Mouse (Mus musculus) thymus, adult 2 months (tissue): ENCODE measurements around the gene Trpm5.

Experiments used
- CTCF ChIP-seq: fragments of 200-500 bp; IDR thresholded peaks from 2 replicates; pipeline ENCODE4 v1.5.1; 2012; ENCODE audit warnings: mild to moderate bottlenecking, control low read depth, low read length, moderate library complexity, borderline replicate concordance; ENCODE audit not compliant: control insufficient read depth, poor library complexity, insufficient read depth; ENCODE audit errors: extremely low read depth
- POLR2A ChIP-seq: fragments of 200-500 bp; IDR thresholded peaks from 2 replicates; pipeline ENCODE4 v1.6.1; 2012; ENCODE audit warnings: mild to moderate bottlenecking, low read length, control low read depth, moderate library complexity; ENCODE audit not compliant: control insufficient read depth, poor library complexity, insufficient read depth; ENCODE audit errors: extremely low read depth

DNA sequence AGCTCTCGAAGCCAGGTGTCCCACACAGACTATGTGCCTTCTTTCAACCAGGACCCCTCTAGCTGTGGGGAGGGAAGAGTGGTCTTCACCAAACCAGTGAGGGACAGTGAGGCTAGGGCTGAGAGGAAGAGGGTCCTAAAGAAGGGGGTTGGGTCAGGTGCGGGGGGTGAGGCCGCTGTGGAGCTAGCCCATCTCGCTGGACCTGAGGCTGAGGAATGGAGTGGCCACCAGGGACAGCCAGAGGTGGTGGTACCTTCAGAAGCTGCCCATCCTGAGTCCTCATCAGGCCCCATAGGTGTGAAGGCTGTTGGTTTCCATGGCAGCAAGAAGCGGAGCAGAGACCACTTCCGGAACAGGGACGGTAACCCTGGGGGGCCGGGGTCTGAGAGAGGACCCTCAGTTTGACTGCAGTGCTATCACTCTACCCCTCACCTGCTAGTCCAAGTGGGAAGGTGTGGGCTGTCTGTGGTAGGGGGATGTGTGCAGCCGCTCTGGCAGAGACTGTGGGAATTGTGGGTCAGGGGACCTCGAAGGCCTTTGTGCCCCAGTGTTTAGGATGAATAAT lies 23.9 kb downstream of the Trpm5 start:
- TF ChIP-seq CTCF (no peak), POLR2A (no peak)
